Mouse (Mus musculus) thymus, postnatal 14 days (tissue): ENCODE data around the gene C1galt1.

Source experiments
- DNase-seq: peaks from one replicate; pipeline ENCODE4 v3.0.0; 2021

C1galt1 gene

GRCm38 (mm10) chr6:7844802-7845679 is at the start of gene C1galt1:
Gene C1galt1, plus strand, starts transcription at chr6:7844842.
- DNase-seq, result peak; percentile 76

GRCm38 (mm10) chr6:7799969-7800368 is 44.7 kb upstream of the C1galt1 start:
- DNase-seq, result no peak

DNA sequence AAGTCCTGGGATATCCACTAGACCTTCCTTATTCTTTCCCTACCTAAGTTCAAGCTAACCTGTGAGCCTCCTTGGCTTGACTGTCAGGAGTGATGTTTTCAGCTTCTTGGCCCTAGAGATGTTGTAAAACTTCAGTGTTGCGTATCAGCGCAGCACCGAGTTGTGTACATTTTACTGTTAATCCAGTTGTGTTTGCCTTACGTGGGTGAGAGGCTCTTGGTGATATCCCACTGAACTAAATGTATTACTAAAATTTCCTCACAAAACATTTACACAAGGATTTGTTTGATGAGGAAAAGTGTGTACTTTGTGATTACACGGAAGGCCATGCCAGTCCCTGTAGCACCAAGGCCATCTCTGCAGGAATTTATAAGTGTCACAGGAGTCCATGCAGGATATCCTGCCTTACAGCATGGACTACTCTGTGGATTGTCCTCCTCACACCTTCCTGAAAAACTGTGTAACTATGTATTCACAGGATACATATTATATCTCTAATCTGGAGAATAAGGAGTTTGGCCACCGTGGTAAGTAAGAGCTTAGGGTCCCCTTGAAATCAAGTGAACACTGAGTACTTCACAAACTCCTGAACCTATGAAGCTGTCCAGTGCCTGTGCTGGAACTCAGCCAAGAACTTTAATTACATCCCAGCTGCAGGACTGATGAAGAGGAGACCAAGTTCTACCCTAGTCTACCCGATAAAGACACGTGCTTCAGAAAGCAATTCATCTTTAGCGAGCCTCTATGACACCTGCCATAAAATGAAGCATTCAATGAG is 40.7 kb upstream of the C1galt1 start:
- no peak for DNase-seq

GRCm38 (mm10) chr6:7814146-7814545 is 30.5 kb upstream of the C1galt1 start:
- no peak for DNase-seq

- DNase-seq, result no peak
Observed at GRCm38 (mm10) chr6:7816233-7816632, 28.4 kb upstream of the C1galt1 start.

- no peak for DNase-seq
Observed at GRCm38 (mm10) chr6:7822688-7823087, 22.0 kb upstream of the C1galt1 start.

DNA sequence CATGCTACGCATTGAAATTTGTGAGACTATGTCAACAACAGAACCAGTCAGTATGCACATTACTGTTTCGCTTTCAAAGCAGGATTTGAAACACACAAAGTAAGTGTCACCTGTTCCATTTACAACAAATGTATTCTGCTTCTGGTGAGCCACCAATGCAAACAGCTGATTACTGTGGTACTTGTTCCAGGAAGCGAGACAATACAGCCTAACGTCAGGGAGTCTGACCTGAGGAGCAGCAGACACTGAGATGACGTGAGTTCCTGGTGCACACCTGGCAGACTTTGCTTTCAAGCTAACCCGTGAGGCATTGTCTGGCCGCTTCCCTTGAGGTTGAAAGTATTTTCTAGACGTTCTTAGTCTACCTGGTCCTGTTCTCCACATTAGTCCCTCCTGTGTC is 13.8 kb upstream of the C1galt1 start:
- peak; percentile 23 for DNase-seq

DNA sequence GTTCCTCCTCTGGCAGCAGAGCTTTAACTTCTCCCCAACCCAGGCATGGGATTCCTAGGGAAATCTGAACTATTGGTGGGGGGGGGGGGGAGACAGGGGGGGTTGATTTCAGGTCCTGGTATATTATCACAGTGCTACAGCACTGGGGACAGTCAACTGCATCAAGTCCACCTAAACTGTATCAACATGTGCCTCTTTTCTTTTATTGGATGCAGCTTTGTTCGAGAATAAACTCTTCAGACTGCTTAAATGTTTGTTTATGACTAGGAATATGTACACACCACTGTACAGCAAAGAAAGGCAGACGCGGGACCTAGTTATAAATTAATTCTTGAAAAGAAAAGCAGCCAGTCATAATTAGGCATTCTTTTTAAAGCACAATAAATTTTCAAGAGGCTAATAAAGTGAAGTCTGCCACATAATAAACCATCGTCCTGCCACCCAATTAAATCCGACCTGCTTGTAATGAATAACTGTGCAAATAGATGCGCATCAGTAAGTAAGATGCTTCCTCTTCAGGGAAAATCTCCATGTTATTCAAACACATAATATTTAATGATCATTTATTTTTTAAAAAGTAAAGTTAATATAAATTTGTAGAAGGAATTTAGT is 12.0 kb upstream of the C1galt1 start:
- DNase-seq, result no peak

- DNase-seq, result peak; percentile 87
Observed at GRCm38 (mm10) chr6:7843726-7844411, 773 bp upstream of the C1galt1 start.

GRCm38 (mm10) chr6:7844412-7844801 is 235 bp upstream of the C1galt1 start:
- peak; percentile 100 for DNase-seq

- DNase-seq, result peak; percentile 39
Observed at GRCm38 (mm10) chr6:7845680-7846017, 1.0 kb downstream of the C1galt1 start.

DNA sequence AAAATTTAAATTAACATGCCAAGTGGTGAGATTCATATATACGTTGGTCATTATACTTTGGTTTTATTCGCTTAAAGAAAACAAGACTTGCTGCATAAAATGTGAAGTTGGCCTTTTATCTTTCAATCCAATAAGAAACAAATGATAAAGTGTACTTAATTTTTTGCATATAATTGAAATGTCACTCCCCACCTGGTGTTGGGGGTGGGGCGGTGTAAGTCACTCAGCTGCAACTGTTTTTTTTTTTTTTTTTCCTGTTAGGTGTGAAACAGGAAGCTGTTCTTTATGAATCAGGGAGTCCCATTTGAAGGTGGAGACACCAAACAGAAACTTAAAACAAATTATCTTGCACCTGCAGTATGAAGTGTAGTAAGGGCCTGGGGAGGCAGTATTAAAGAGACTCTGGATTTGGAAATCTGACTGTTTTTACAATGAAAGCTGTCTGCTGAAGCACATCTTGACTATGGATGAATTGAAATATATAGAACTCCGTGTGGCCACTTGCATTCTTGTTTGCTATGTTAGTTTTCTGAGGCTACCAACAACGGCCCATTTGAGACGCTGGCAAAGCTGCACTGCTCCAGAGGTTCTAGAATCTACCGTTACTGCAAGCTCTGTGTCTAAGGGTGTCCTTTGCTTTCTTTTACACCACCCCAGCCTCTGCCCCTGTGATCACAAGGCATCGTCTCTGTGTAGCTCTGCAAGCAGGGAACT is 2.2 kb downstream of the C1galt1 start:
- peak; percentile 78 for DNase-seq

- peak; percentile 18 for DNase-seq
Observed at GRCm38 (mm10) chr6:7847890-7848508, 3.4 kb downstream of the C1galt1 start.

- no peak for DNase-seq
Observed at GRCm38 (mm10) chr6:7848714-7849113, 4.1 kb downstream of the C1galt1 start.

DNA sequence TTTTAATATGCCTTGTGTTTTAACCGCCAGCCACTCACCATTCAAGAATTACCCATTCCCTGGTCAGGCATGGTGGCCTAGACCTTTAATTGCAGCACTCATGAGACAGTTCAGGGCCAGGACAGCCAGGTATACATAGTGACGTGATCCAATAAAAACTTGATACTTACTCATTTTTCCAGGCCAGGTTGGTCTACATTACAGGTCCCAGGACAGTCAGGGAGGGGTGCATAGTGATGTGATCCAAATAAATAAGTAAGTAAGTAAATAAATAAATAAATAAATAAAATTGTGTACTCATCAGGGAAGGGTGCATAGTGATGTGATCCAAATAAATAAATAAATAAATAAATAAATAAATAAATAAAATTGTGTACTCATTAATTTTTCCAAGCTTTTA is 6.4 kb downstream of the C1galt1 start:
- DNase-seq, result no peak

- no peak for DNase-seq
Observed at GRCm38 (mm10) chr6:7852919-7853318, 8.3 kb downstream of the C1galt1 start.

DNA sequence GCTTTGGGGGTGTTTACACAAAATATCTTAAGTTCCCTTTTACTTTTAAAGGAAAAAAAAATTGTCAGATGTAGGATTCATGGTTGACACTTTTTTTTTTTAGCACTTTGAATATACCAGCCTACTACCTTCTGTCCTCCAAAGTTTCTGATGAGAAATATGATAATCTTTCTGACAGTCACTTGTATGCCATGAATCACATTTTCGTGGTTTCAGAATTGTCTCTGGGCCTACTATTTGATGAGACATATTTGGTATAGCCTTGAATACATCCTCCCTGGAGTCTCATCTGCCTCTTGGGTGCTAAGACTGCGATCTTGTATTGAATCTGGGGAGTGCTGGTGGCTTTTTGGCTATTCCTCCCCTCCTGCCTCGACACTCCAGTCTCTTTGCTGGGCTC is 8.8 kb downstream of the C1galt1 start:
- DNase-seq, result no peak

- peak; percentile 63 for DNase-seq
Observed at GRCm38 (mm10) chr6:7856682-7857290, 12.1 kb downstream of the C1galt1 start.

- no peak for DNase-seq
Observed at GRCm38 (mm10) chr6:7857356-7858247, 13.0 kb downstream of the C1galt1 start.

DNA sequence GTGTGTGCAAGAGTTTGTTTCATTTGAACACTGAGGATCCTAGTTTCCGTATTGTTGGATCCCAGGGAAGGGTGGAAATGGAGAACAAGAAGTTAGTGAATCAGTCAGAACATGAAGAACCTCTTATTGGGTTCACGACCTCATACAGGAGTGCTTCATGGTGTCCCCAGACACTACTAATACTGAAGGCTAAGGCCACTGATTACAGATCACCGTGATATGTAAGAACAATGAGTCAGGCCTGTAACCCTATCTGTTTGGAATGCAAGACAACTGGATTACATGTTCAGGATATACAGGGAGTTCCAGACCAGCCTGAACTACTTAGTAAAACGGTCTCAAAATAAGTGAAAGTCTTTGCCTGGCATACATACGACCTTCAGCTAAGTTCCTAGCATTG is 13.9 kb downstream of the C1galt1 start:
- no peak for DNase-seq
